Mouse (Mus musculus) C2C12 (cell line): ENCODE data around the gene Adra2b.

ENCODE experiments used
- CTCF ChIP-seq: IDR thresholded peaks from one replicate; pipeline ENCODE4 v1.5.1; 2011; ENCODE audit not compliant: control insufficient read depth, insufficient read depth, insufficient read length
- USF1 ChIP-seq: IDR thresholded peaks from one replicate; pipeline ENCODE4 v1.6.1; 2011; ENCODE audit warnings: low read depth, mild to moderate bottlenecking, control low read depth, moderate library complexity

GRCm38 (mm10) chr2:127314467-127315154 lies 48.4 kb upstream of the Adra2b start:
- TF ChIP-seq CTCF, result no peak
- no peak for TF ChIP-seq USF1
